ENCODE assay signal across 8 mouse cellular contexts in the genomic region with DNA sequence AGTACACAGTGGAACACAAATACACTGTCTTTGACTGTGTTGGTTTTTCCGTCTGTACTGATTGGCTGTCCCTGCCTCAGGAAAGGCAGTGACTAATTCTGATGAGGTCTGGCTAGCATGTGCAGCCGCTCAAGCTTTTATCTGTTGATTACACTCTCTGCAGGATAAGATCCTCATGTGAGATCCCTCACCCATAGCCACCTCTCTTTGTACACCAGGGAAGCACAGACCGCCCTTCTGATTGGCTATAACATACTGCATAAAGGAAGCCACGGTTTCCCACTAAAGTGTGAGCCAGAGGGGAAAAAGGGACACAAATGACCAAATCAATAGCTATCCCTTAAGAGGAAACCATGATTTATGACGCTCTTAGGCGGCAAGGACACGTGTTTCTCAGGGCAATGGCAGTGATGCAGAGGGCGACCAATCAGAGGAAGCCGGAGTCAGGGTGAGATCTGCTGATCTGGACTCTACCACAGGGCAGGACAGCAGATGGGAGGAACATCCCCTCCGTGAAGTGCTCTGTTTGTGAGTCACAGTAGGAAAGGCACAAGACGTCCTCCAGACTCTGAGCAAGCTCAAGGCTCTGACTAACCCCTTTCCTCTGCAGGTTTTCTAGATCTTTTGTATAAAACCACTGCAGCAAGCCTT.
DNase-seq lines count a peak whose midpoint lies in the region; ATAC-seq and TF ChIP-seq lines count a peak whose summit lies in the region.

No protein-coding gene starts in this region.

- H3K27ac ChIP-seq in heart, embryonic 12.5 days (ENCODE audit: poor library complexity, severe bottlenecking) = no peak overlapping the region
- peak overlapping the region; percentile 70 for H3K27ac ChIP-seq in embryonic fibroblast, embryonic 13.5 days (ENCODE audit: insufficient read depth, low read length)

- no peaks in the 10 kb centered on the region for H3K27me3 ChIP-seq in heart, embryonic 12.5 days (replicated peaks)

- WGBS in heart, embryonic 12.5 days = 33% methylated on average over 11 of the region's 11 CpGs

- DNase-seq in heart, adult 9 months (ENCODE audit: low spot score in 2 of 2) = no peak
- DNase-seq in ES-CJ7 (ENCODE audit: low read depth, low spot score) = peak; percentile 4
- DNase-seq in thymus, postnatal 10 days (ENCODE audit: low spot score in 2 of 2) = no peak
- no peak for DNase-seq in kidney, postnatal 25 days

- no peaks in the 10 kb centered on the region for H3K9me3 ChIP-seq in heart, embryonic 12.5 days (replicated peaks)

- no peak for TF ChIP-seq CTCF in embryonic fibroblast, embryonic 13.5 days (IDR thresholded peaks at IDR 0.05; ENCODE audit: borderline replicate concordance, insufficient read depth, low read length)

- H3K4me2 ChIP-seq in heart, embryonic 12.5 days = no peak overlapping the region

- no peak overlapping the region for H3K9ac ChIP-seq in heart, embryonic 12.5 days

- ATAC-seq in heart, embryonic 12.5 days (ENCODE audit: insufficient number of reproducible peaks, low FRiP score) = peak; percentile 64; the same call in 1 of the 2 replicates
- peak; percentile 52; the same call in 1 of the 2 replicates for ATAC-seq in megakaryocyte-erythroid progenitor cell, adult 5-6 weeks (replicated peaks; ENCODE audit: low FRiP score, low TSS enrichment, poor library complexity, severe bottlenecking)
- no peak for ATAC-seq in erythroblast, adult 5-6 weeks (replicated peaks; ENCODE audit: low FRiP score, poor library complexity, severe bottlenecking)

- no peaks in the 10 kb centered on the region for H3K36me3 ChIP-seq in heart, embryonic 12.5 days

- TF ChIP-seq POLR2A in embryonic fibroblast, embryonic 13.5 days (IDR thresholded peaks at IDR 0.05; ENCODE audit: low read depth, low read length) = no peak

- 0 out of 2 replicates have a peak, but pooled peaks cover 7% of the 10 kb centered on the region for H3K4me1 ChIP-seq in heart, embryonic 12.5 days (replicated peaks)
- H3K4me1 ChIP-seq in embryonic fibroblast, embryonic 13.5 days (ENCODE audit: control insufficient read depth, insufficient read depth, low read length) = peaks cover 8% of the 10 kb centered on the region

- H3K4me3 ChIP-seq in heart, embryonic 12.5 days = no peak overlapping the region
- no peak overlapping the region for H3K4me3 ChIP-seq in embryonic fibroblast, embryonic 13.5 days (ENCODE audit: insufficient read depth, low read length)
